Mouse (Mus musculus) thymus, postnatal 4 days (tissue): ENCODE measurements at regions not wholly inside any gene's neighbourhood (a gene's known extent, or its start where the extent isn't known, plus 50 kb on each side); places are given as distances from the start of the nearest gene placed in this dataset.
A peak's percentile ranks its signal among the peaks of the same experiment; 100 is the strongest.

Experiments used
- DNase-seq: peaks from one replicate; pipeline ENCODE4 v3.0.0; 2021

GRCm38 (mm10) chr16:76694913-76695312 is 318.6 kb upstream of the Usp25 start:
- DNase-seq, result peak; percentile 45

GRCm38 (mm10) chr16:76687735-76688447 is 314.3 kb upstream of the Nrip1 start:
- DNase-seq, result no peak

GRCm38 (mm10) chr16:76685562-76685961 is 311.9 kb upstream of the Nrip1 start:
- no peak for DNase-seq

- peak; percentile 61 for DNase-seq
Observed at GRCm38 (mm10) chr16:76680061-76680911, 306.7 kb upstream of the Nrip1 start.

GRCm38 (mm10) chr16:76678885-76679284 is 305.3 kb upstream of the Nrip1 start:
- DNase-seq, result no peak

GRCm38 (mm10) chr16:76669795-76670194 is 296.2 kb upstream of the Nrip1 start:
- no peak for DNase-seq

GRCm38 (mm10) chr16:76667046-76667445 is 293.4 kb upstream of the Nrip1 start:
- DNase-seq, result no peak

- no peak for DNase-seq
Observed at GRCm38 (mm10) chr16:76655106-76655505, 281.5 kb upstream of the Nrip1 start.

- no peak for DNase-seq
Observed at GRCm38 (mm10) chr16:76644281-76644680, 270.7 kb upstream of the Nrip1 start.

- DNase-seq, result no peak
Observed at GRCm38 (mm10) chr16:76643801-76644200, 270.2 kb upstream of the Nrip1 start.

- no peak for DNase-seq
Observed at GRCm38 (mm10) chr16:76635169-76635568, 261.5 kb upstream of the Nrip1 start.

- DNase-seq, result no peak
Observed at GRCm38 (mm10) chr16:76634196-76634698, 260.6 kb upstream of the Nrip1 start.

- no peak for DNase-seq
Observed at GRCm38 (mm10) chr16:76626142-76626541, 252.5 kb upstream of the Nrip1 start.

GRCm38 (mm10) chr16:76621715-76622114 is 248.1 kb upstream of the Nrip1 start:
- no peak for DNase-seq

GRCm38 (mm10) chr16:76618295-76618694 is 244.7 kb upstream of the Nrip1 start:
- DNase-seq, result no peak

GRCm38 (mm10) chr16:76611061-76611460 is 237.4 kb upstream of the Nrip1 start:
- no peak for DNase-seq

GRCm38 (mm10) chr16:76604914-76605313 is 231.3 kb upstream of the Nrip1 start:
- DNase-seq, result no peak

GRCm38 (mm10) chr16:76603846-76604258 is 230.2 kb upstream of the Nrip1 start:
- no peak for DNase-seq

GRCm38 (mm10) chr16:76603431-76603830 is 229.8 kb upstream of the Nrip1 start:
- DNase-seq, result no peak

- no peak for DNase-seq
Observed at GRCm38 (mm10) chr16:76600131-76600530, 226.5 kb upstream of the Nrip1 start.

GRCm38 (mm10) chr16:76591956-76592768 is 218.5 kb upstream of the Nrip1 start:
- no peak for DNase-seq

GRCm38 (mm10) chr16:76589791-76590190 is 216.2 kb upstream of the Nrip1 start:
- no peak for DNase-seq

- DNase-seq, result no peak
Observed at GRCm38 (mm10) chr16:76577206-76577605, 203.6 kb upstream of the Nrip1 start.
